Mouse (Mus musculus) neural tube, embryonic 15.5 days (tissue): ENCODE measurements around the gene Gnl3l. TPM values are rescaled to one million over a fixed set of nuclear protein-coding genes. Genes with fewer than 3 reads are reported as not detected.

ENCODE experiments used
- ATAC-seq: fragments of 200-750 bp; cut with Nextera tagmentation; 2 replicates; pipeline ENCODE4 v1.8.0; 2017; ENCODE audit warnings: mild to moderate bottlenecking, moderate TSS enrichment, moderate library complexity; ENCODE audit not compliant: low FRiP score
- H3K27ac ChIP-seq: fragments of 300-500 bp; sonication (generic); replicated peaks from 2 replicates; pipeline ENCODE4 v1.5.1; 2015; ENCODE audit warnings: mild to moderate bottlenecking, inconsistent platforms
- H3K27me3 ChIP-seq: fragments of 300-500 bp; sonication (generic); replicated peaks from 2 replicates; pipeline ENCODE4 v1.6.1; 2015; ENCODE audit warnings: inconsistent platforms
- H3K36me3 ChIP-seq: fragments of 300-500 bp; sonication (generic); 2 replicates; pipeline ENCODE4 v1.6.1; 2015; ENCODE audit warnings: inconsistent platforms
- H3K4me1 ChIP-seq: fragments of 300-500 bp; sonication (generic); 2 replicates; pipeline ENCODE4 v1.6.1; 2015; ENCODE audit warnings: inconsistent platforms
- H3K4me2 ChIP-seq: fragments of 300-500 bp; sonication (generic); 2 replicates; pipeline ENCODE4 v1.6.1; 2015; ENCODE audit warnings: inconsistent platforms, mild to moderate bottlenecking, moderate library complexity
- H3K4me3 ChIP-seq: fragments of 300-500 bp; sonication (generic); replicated peaks from 2 replicates; pipeline ENCODE4 v1.5.1; 2015; ENCODE audit warnings: mild to moderate bottlenecking, inconsistent platforms
- H3K9ac ChIP-seq: fragments of 300-500 bp; sonication (generic); replicated peaks from 2 replicates; pipeline ENCODE4 v1.6.1; 2015; ENCODE audit warnings: mild to moderate bottlenecking, inconsistent platforms
- H3K9me3 ChIP-seq: fragments of 300-500 bp; sonication (generic); replicated peaks from 2 replicates; pipeline ENCODE4 v1.6.1; 2016; ENCODE audit warnings: inconsistent platforms
- WGBS: fragments of 180-500 bp; shearing (Covaris S2); methylation state at CpG from one replicate; pipeline ENCODE4 v1.1.7; 2015; ENCODE audit warnings: mixed read lengths; 5-methylcytosine and 5-hydroxymethylcytosine counted together
- polyA plus RNA-seq: library from polyadenylated mRNA; unstranded; fragments of >200 nt; fragmentation: Nextera tagmentation; extraction: Ambion mirVana; gene quantifications from 2 replicates; pipeline ENCODE4 v1.2.1, GENCODE M21; 2015

Gnl3l gene
- polyA plus RNA-seq, 1 experiment from 2014 or later, result 82.0 TPM

DNA sequence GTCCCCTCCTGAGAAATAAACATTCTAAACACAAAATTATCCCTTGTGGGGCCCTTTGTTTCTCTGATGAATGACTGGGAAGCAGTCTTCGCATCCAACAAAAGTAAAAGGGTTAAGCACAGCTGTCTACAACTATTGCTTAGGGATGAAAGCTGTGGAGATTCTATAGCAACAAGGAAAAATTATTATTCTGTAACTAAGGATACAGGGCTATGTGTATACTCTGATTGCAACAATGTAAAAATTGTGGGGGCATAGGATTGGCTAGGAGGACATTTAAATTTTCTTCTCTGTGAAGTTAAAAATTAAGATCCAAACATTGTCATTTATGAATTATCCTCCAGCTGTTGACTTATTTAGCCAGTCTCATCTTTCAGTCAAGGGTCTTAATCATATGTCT lies 61.1 kb downstream of the Gnl3l start:
- Histone ChIP-seq H3K36me3 (no peaks in the 10 kb centered on the region), H3K27ac (peak overlapping the region; percentile 77; the same call in 1 of the 2 replicates), H3K4me1 (no peaks in the 10 kb centered on the region), H3K9me3 (no peaks in the 10 kb centered on the region), H3K27me3 (no peaks in the 10 kb centered on the region), H3K4me2 (peak overlapping the region; percentile 51; the same call in 1 of the 2 replicates), H3K9ac (no peak overlapping the region), H3K4me3 (no peak overlapping the region)
- ATAC-seq, result no peak
- 31% methylated on average over 1 of the region's 1 CpGs for WGBS

DNA sequence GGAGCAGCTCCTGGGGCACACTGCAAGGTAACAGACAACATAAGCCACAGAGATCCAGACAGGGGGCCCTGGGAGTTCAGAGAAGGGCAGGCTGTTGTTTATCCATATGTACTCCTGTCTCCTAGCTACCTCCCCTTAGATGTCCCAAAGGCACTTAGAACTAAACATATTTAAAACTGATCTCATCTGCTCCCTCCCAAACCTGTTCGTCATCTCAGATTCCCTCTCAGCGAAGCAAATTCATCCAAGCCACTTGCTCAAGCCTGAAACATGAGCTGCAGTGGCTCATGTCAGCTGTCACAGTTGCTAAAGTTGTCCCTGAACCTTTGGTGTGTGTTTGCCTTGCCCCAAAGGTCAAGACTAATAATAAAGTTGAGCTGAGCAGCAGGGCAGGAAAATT lies 61.7 kb downstream of the Gnl3l start:
- no peaks in the 10 kb centered on the region for H3K36me3 ChIP-seq
- 71% methylated on average over 2 of the region's 2 CpGs for WGBS
- no peak overlapping the region for H3K4me3 ChIP-seq
- H3K27ac ChIP-seq, result no peak overlapping the region
- ATAC-seq, result no peak
- H3K9ac ChIP-seq, result no peak overlapping the region
- H3K4me1 ChIP-seq, result no peaks in the 10 kb centered on the region
- H3K4me2 ChIP-seq, result no peak overlapping the region
- H3K9me3 ChIP-seq, result no peaks in the 10 kb centered on the region
- no peaks in the 10 kb centered on the region for H3K27me3 ChIP-seq

DNA sequence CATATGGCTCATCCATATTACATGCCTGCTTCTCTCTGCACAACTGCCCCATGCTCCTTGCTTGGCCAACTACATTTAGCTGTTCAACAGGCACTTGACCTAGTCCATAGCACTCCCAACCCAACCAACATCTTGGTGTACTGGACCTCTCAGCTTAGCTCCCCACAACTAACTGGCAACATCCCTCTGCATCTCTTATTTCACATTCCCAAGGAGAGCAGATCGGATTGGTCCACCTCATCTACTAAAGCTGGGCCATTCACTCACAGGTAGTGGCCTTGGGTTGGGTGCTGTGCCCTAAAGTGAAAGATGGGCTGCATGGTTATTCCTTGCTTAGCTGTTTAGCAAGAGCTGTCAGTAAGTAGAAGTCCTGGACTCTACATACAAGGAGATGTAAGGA lies 62.4 kb downstream of the Gnl3l start:
- H3K4me3 ChIP-seq, result no peak overlapping the region
- H3K27me3 ChIP-seq, result no peaks in the 10 kb centered on the region
- ATAC-seq, result no peak
- no peak overlapping the region for H3K9ac ChIP-seq
- H3K4me2 ChIP-seq, result no peak overlapping the region
- H3K36me3 ChIP-seq, result no peaks in the 10 kb centered on the region
- no peaks in the 10 kb centered on the region for H3K9me3 ChIP-seq
- H3K27ac ChIP-seq, result no peak overlapping the region
- H3K4me1 ChIP-seq, result no peaks in the 10 kb centered on the region
- WGBS, result 87% methylated on average over 1 of the region's 1 CpGs

Other genes starting within 250 kb of the Gnl3l start
- gene Maged2, start 203.0 kb downstream of the Gnl3l start, polyA plus RNA-seq, result 522 and 556 TPM in 2 replicates
- gene Fgd1, start 28.8 kb upstream of the Gnl3l start, polyA plus RNA-seq, result 13.3 and 15.1 TPM in 2 replicates
- gene Tsr2, start 79.2 kb upstream of the Gnl3l start, polyA plus RNA-seq, result 37.5 and 39.7 TPM in 2 replicates
- 8.8 and 10.1 TPM in 2 replicates for gene Wnk3, start 180.8 kb upstream of the Gnl3l start, polyA plus RNA-seq